Mouse (Mus musculus): ENCODE measurements at regions not wholly inside any gene's neighbourhood (a gene's known extent, or its start where the extent isn't known, plus 50 kb on each side); places are given as distances from the start of the nearest gene placed in this dataset.

DNA sequence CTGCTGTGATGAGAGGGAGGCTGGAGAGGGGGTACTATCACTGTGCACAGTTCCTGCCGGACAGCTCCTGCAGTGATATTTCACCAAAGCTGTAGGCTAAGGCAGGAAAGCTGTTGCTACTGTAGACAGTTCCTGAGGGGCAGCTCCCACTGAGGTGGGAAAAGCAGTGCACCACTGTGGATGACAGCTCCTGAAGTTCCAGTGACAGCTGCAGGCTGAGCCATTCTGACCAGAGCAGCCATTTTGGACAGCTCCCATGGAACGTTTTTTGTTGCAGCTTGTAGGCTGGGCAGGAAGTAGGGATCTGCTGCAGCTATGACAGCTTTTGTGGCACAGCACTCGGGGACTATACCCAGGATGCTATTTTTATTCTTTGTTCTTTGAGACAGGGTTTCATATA, 51.3 kb upstream of the Insig1 start:
- TF ChIP-seq ZNF384 (IDR thresholded peaks at IDR 0.05; ENCODE audit: low read depth, low read length) (no peak), HCFC1 (IDR thresholded peaks at IDR 0.05; ENCODE audit: borderline replicate concordance, insufficient read depth, low read length) (no peak), MAFK (IDR thresholded peaks at IDR 0.05; ENCODE audit: insufficient read depth, low read depth, low read length) (no peak), CHD2 (IDR thresholded peaks at IDR 0.05; ENCODE audit: low read depth, low read length) (no peak), ZC3H11A (IDR thresholded peaks at IDR 0.05; ENCODE audit: borderline replicate concordance, low read depth, low read length) (no peak)

Measured in ES-E14 (cell line).